Mouse (Mus musculus) brain, embryonic 14.5 days (tissue): ENCODE measurements around the gene Ccn2. TPM values are rescaled to one million over a fixed set of nuclear protein-coding genes. Genes with fewer than 3 reads are reported as not detected.

Source experiments
- DNase-seq: peaks from one replicate; pipeline ENCODE4 v3.0.0-alpha.2; 2011; ENCODE audit warnings: low read depth
- CTCF ChIP-seq: fragments of 200-500 bp; IDR thresholded peaks from 2 replicates; pipeline ENCODE4 v1.5.1; 2012; ENCODE audit warnings: inconsistent platforms, mild to moderate bottlenecking, moderate library complexity, borderline replicate concordance; ENCODE audit not compliant: insufficient read depth, insufficient read length; ENCODE audit errors: extremely low read depth
- POLR2A ChIP-seq: fragments of 200-500 bp; IDR thresholded peaks from 2 replicates; pipeline ENCODE4 v1.6.1; 2012; ENCODE audit warnings: mild to moderate bottlenecking, inconsistent platforms, borderline replicate concordance; ENCODE audit not compliant: poor library complexity, insufficient read depth, insufficient read length, severe bottlenecking; ENCODE audit errors: extremely low read depth
- polyA plus RNA-seq: library from polyadenylated mRNA; depleted of rRNA; stranded (reverse); fragments of >200 nt; gene quantifications from 2 replicates; pipeline ENCODE4 v1.2.3, GENCODE M21; 2012

Gene Ccn2
- polyA plus RNA-seq, 1 experiment: 11.7 TPM

GRCm38 (mm10) chr10:24591136-24591535 lies 4.1 kb upstream of the Ccn2 start:
- DNase-seq: peak; percentile 88
- no peak for TF ChIP-seq POLR2A
- peak; percentile 86; the same call in 1 of the 2 replicates for TF ChIP-seq CTCF

GRCm38 (mm10) chr10:24591741-24592140 lies 3.5 kb upstream of the Ccn2 start:
- DNase-seq: no peak
- TF ChIP-seq POLR2A (no peak), CTCF (no peak)

GRCm38 (mm10) chr10:24592318-24592717 lies 2.9 kb upstream of the Ccn2 start:
- TF ChIP-seq POLR2A (no peak), CTCF (no peak)

GRCm38 (mm10) chr10:24592969-24593368 lies 2.3 kb upstream of the Ccn2 start:
- DNase-seq: no peak
- TF ChIP-seq POLR2A (no peak), CTCF (no peak)

More at GRCm38 (mm10) chr10:24592318-24592717, 2.9 kb upstream of the Ccn2 start:
- no peak for DNase-seq

- TF ChIP-seq POLR2A: no peak
- no peak for TF ChIP-seq CTCF
Observed at GRCm38 (mm10) chr10:24593556-24593955, 1.7 kb upstream of the Ccn2 start.

GRCm38 (mm10) chr10:24596003-24596868 lies 994 bp downstream of the Ccn2 start:
- TF ChIP-seq CTCF (no peak), POLR2A (no peak)
- peak; percentile 61 for DNase-seq

More at GRCm38 (mm10) chr10:24593556-24593955, 1.7 kb upstream of the Ccn2 start:
- no peak for DNase-seq

- DNase-seq: peak; percentile 60
- TF ChIP-seq CTCF: no peak
- no peak for TF ChIP-seq POLR2A
Observed at GRCm38 (mm10) chr10:24596869-24597339, 1.7 kb downstream of the Ccn2 start.

- DNase-seq: no peak
- TF ChIP-seq POLR2A (no peak), CTCF (no peak)
Observed at GRCm38 (mm10) chr10:24597789-24598188, 2.5 kb downstream of the Ccn2 start.

- no peak for DNase-seq
- TF ChIP-seq CTCF (no peak), POLR2A (no peak)
Observed at GRCm38 (mm10) chr10:24598693-24599092, 3.5 kb downstream of the Ccn2 start.

- no peak for DNase-seq
- TF ChIP-seq CTCF (no peak), POLR2A (no peak)
Observed at GRCm38 (mm10) chr10:24599802-24600201, 4.6 kb downstream of the Ccn2 start.

GRCm38 (mm10) chr10:24603035-24603434 lies 7.8 kb downstream of the Ccn2 start:
- TF ChIP-seq POLR2A (no peak), CTCF (no peak)

More at GRCm38 (mm10) chr10:24603035-24603434, 7.8 kb downstream of the Ccn2 start:
- DNase-seq: no peak
